Mouse (Mus musculus) MEL (cell line): Measurements from ENCODE around the gene Mblac1. TPM values are rescaled to one million over a fixed set of nuclear protein-coding genes. Genes with fewer than 3 reads are reported as not detected.

Experiments
- DNase-seq: peaks from one replicate; pipeline ENCODE4 v3.0.0; 2011; ENCODE audit warnings: low read depth, low spot score
- H3K27ac ChIP-seq: 2 replicates; pipeline ENCODE4 v1.5.1; 2012; ENCODE audit warnings: low read depth, mild to moderate bottlenecking, control low read depth, low read length, moderate library complexity; ENCODE audit not compliant: control insufficient read depth
- H3K27me3 ChIP-seq, 2 experiments: fragments of 150-350 bp in 1 of 2; sonication (generic) in 1 of 2; 2 replicates each; pipeline ENCODE4 v1.6.1; 2012; ENCODE audit warnings: low read length in 2 of 2, mild to moderate bottlenecking in 2 of 2, improper control_type of control experiment in 1 of 2, moderate library complexity in 1 of 2; ENCODE audit not compliant: insufficient read depth in 2 of 2, control insufficient read depth in 1 of 2
- H3K36me3 ChIP-seq, 2 experiments: 2 replicates each; pipeline ENCODE4 v1.6.1; 2012 to 2014; ENCODE audit warnings: low read length in 2 of 2, improper control_type of control experiment in 1 of 2, inconsistent platforms in 1 of 2, mild to moderate bottlenecking in 1 of 2; ENCODE audit not compliant: insufficient read depth in 2 of 2, control insufficient read depth in 1 of 2
- H3K4me1 ChIP-seq, 2 experiments: fragments of 150-350 bp in 1 of 2; sonication (generic) in 1 of 2; 2 replicates each; pipeline ENCODE4 v1.6.1; 2012; ENCODE audit warnings: low read length in 2 of 2, improper control_type of control experiment in 1 of 2, mild to moderate bottlenecking in 1 of 2; ENCODE audit not compliant: insufficient read depth in 2 of 2, control insufficient read depth in 1 of 2
- H3K4me3 ChIP-seq, 2 experiments: fragments of 150-350 bp in 1 of 2; sonication (generic) in 1 of 2; 2 replicates each; pipeline ENCODE4 v1.5.1; 2012; ENCODE audit warnings: low read depth in 2 of 2, low read length in 2 of 2, mild to moderate bottlenecking in 2 of 2, moderate library complexity in 2 of 2, control low read depth in 1 of 2, improper control_type of control experiment in 1 of 2; ENCODE audit not compliant: control insufficient read depth in 1 of 2, insufficient read depth in 1 of 2
- H3K79me2 ChIP-seq: 2 replicates; pipeline ENCODE4 v1.6.1; 2012; ENCODE audit warnings: mild to moderate bottlenecking, low read length, moderate library complexity; ENCODE audit not compliant: control insufficient read depth, poor library complexity, insufficient read depth
- H3K9ac ChIP-seq: 2 replicates; pipeline ENCODE4 v1.6.1; 2012; ENCODE audit warnings: low read depth, mild to moderate bottlenecking, control low read depth, low read length, moderate library complexity; ENCODE audit not compliant: control insufficient read depth, poor library complexity, severe bottlenecking
- H3K9me3 ChIP-seq: fragments of 150-350 bp; sonication (generic); replicated peaks from 2 replicates; pipeline ENCODE4 v1.6.1; 2012; ENCODE audit warnings: mild to moderate bottlenecking, low read length, improper control_type of control experiment, moderate library complexity; ENCODE audit not compliant: insufficient read depth
- CHD1 ChIP-seq: IDR thresholded peaks from 2 replicates; pipeline ENCODE4 v1.6.1; 2012; ENCODE audit warnings: low read depth, mild to moderate bottlenecking, inconsistent platforms, low read length, improper control_type of control experiment
- CHD2 ChIP-seq: IDR thresholded peaks from 2 replicates; pipeline ENCODE4 v1.6.1; 2011; ENCODE audit warnings: low read length, improper control_type of control experiment
- ELF1 ChIP-seq: IDR thresholded peaks from 2 replicates; pipeline ENCODE4 v1.6.1; 2014; ENCODE audit warnings: low read depth, mild to moderate bottlenecking, inconsistent platforms, low read length, improper control_type of control experiment, moderate library complexity
- EP300 ChIP-seq, 2 experiments: IDR thresholded peaks; 2 replicates each; pipeline ENCODE4 v1.6.1; 2011; ENCODE audit warnings: improper control_type of control experiment in 2 of 2, low read length in 2 of 2, low read depth in 1 of 2, mild to moderate bottlenecking in 1 of 2
- HCFC1 ChIP-seq: IDR thresholded peaks from 2 replicates; pipeline ENCODE4 v1.6.1; 2012; ENCODE audit warnings: low read depth, mild to moderate bottlenecking, inconsistent platforms, low read length, improper control_type of control experiment, moderate library complexity
- JUND ChIP-seq: IDR thresholded peaks from 2 replicates; pipeline ENCODE4 v1.6.1; 2011; ENCODE audit warnings: low read depth, mild to moderate bottlenecking, improper control_type of control experiment, low read length
- KAT2A ChIP-seq: conservative IDR thresholded peaks from 2 replicates; pipeline ENCODE4 v1.6.1; 2012; ENCODE audit warnings: low read depth, low read length, improper control_type of control experiment, inconsistent platforms
- MAX ChIP-seq: IDR thresholded peaks from 2 replicates; pipeline ENCODE4 v1.6.1; 2011; ENCODE audit warnings: low read length, improper control_type of control experiment
- MEF2A ChIP-seq: IDR thresholded peaks from 2 replicates; pipeline ENCODE4 v1.6.1; 2014; ENCODE audit warnings: low read depth, mild to moderate bottlenecking, inconsistent platforms, low read length, improper control_type of control experiment; ENCODE audit not compliant: poor library complexity, insufficient replicate concordance, severe bottlenecking; ENCODE audit errors: extremely low read depth
- MYB ChIP-seq: IDR thresholded peaks from 2 replicates; pipeline ENCODE4 v1.6.1; 2011; ENCODE audit warnings: mild to moderate bottlenecking, low read depth, low read length, improper control_type of control experiment
- NELFE ChIP-seq: IDR thresholded peaks from 2 replicates; pipeline ENCODE4 v1.6.1; 2011; ENCODE audit warnings: low read depth, low read length, improper control_type of control experiment
- NRF1 ChIP-seq: IDR thresholded peaks from 2 replicates; pipeline ENCODE4 v1.6.1; 2014; ENCODE audit warnings: low read depth, mild to moderate bottlenecking, inconsistent platforms, low read length, improper control_type of control experiment, moderate library complexity; ENCODE audit not compliant: poor library complexity, insufficient read depth, severe bottlenecking
- POLR2A ChIP-seq, 2 experiments: IDR thresholded peaks; 2 replicates each; pipeline ENCODE4 v1.6.1; 2011 to 2012; ENCODE audit warnings: low read length in 2 of 2, mild to moderate bottlenecking in 2 of 2, control low read depth in 1 of 2, improper control_type of control experiment in 1 of 2, low read depth in 1 of 2, moderate library complexity in 1 of 2; ENCODE audit not compliant: control insufficient read depth in 1 of 2, insufficient read depth in 1 of 2, poor library complexity in 1 of 2
- POLR2AphosphoS2 ChIP-seq: IDR thresholded peaks from 2 replicates; pipeline ENCODE4 v1.6.1; 2011; ENCODE audit warnings: low read length, improper control_type of control experiment
- POLR2AphosphoS5 ChIP-seq: IDR thresholded peaks from 2 replicates; pipeline ENCODE4 v1.6.1; 2012; ENCODE audit warnings: low read depth, borderline replicate concordance, mild to moderate bottlenecking, inconsistent platforms, low read length, moderate library complexity, mixed read lengths
- SIN3A ChIP-seq: IDR thresholded peaks from 2 replicates; pipeline ENCODE4 v1.6.1; 2012; ENCODE audit warnings: low read length, improper control_type of control experiment, inconsistent platforms
- SMC3 ChIP-seq: IDR thresholded peaks from 2 replicates; pipeline ENCODE4 v1.6.1; 2011; ENCODE audit warnings: low read depth, low read length, improper control_type of control experiment
- TAL1 ChIP-seq: IDR thresholded peaks from 2 replicates; pipeline ENCODE4 v1.6.1; 2012; ENCODE audit warnings: mild to moderate bottlenecking, inconsistent platforms, low read length, moderate library complexity, mixed read lengths
- TBP ChIP-seq: IDR thresholded peaks from 2 replicates; pipeline ENCODE4 v1.8.0; 2011; ENCODE audit warnings: low read depth, low read length, improper control_type of control experiment
- USF1 ChIP-seq: IDR thresholded peaks from 2 replicates; pipeline ENCODE4 v1.6.1; 2014; ENCODE audit warnings: low read depth, mild to moderate bottlenecking, inconsistent platforms, low read length, improper control_type of control experiment, moderate library complexity
- ZC3H11A ChIP-seq: IDR thresholded peaks from 2 replicates; pipeline ENCODE4 v1.6.1; 2012; ENCODE audit warnings: low read depth, mild to moderate bottlenecking, inconsistent platforms, low read length, improper control_type of control experiment
- ZKSCAN1 ChIP-seq: IDR thresholded peaks from 2 replicates; pipeline ENCODE4 v1.6.1; 2012; ENCODE audit warnings: low read depth, mild to moderate bottlenecking, inconsistent platforms, low read length, improper control_type of control experiment, moderate library complexity
- ZMIZ1 ChIP-seq: IDR thresholded peaks from 2 replicates; pipeline ENCODE4 v1.6.1; 2012; ENCODE audit warnings: low read depth, mild to moderate bottlenecking, inconsistent platforms, low read length, improper control_type of control experiment, moderate library complexity
- ZNF384 ChIP-seq: IDR thresholded peaks from 2 replicates; pipeline ENCODE4 v1.6.1; 2012; ENCODE audit warnings: low read depth, mild to moderate bottlenecking, inconsistent platforms, low read length, improper control_type of control experiment
- polyA plus RNA-seq, 2 experiments: library from polyadenylated mRNA; stranded (reverse) in 1 of 2; unstranded in 1 of 2; fragments of >175 nt in 1 of 2; fragments of >200 nt in 1 of 2; gene quantifications; 2 replicates each; pipeline versions ENCODE4 v1.2.1 to v1.2.4; 2012; ENCODE audit warnings: low replicate concordance in 2 of 2, low read depth in 1 of 2; ENCODE audit not compliant: insufficient read length in 2 of 2, insufficient read depth in 1 of 2, missing spikeins in 1 of 2
- total RNA-seq: library from RNA; depleted of rRNA; stranded (reverse); fragments of 300-350 nt; gene quantifications from 2 replicates; pipeline ENCODE4 v1.2.3, GENCODE M21; 2012

The Mblac1 gene
- total and polyA plus RNA-seq, 3 experiments, result 5.0 to 5.7 TPM; not detected in 1

DNA sequence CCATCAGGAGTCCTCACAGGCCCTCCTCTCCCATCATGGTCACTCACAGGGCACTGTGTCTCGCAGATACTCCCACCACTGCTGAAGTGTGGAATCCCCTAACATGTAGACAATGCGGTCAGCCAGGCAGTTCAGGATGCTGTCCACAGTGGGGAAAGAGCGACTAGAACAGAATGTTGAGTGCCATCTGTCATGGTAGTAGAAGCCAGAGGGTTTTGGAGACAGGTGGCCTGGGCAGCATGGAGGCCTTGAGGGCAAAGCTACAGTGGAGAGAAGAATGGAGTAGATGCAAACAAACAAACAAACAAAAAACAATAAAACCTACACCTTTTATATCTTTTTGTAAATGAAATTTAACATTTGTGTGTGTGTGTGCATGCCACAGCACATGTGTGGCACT lies 8.0 kb downstream of the Mblac1 start:
- H3K4me1 ChIP-seq, result no peaks in the 10 kb centered on the region
- no peaks in the 10 kb centered on the region; a peak in 1 of 4 replicates for H3K36me3 ChIP-seq
- TF ChIP-seq MEF2A, result no peak
- TF ChIP-seq ZC3H11A, result no peak
- no peak for TF ChIP-seq JUND
- no peak for TF ChIP-seq TBP
- no peak for TF ChIP-seq EP300 (IDR thresholded peaks at IDR 0.05; ENCODE audit: low read depth in 1 of 2, low read length in 2 of 2)
- no peak for TF ChIP-seq SIN3A
- no peak for TF ChIP-seq POLR2A (IDR thresholded peaks at IDR 0.05; ENCODE audit: control insufficient read depth in 1 of 2, insufficient read depth in 1 of 2, low read depth in 1 of 2, low read length in 2 of 2, poor library complexity in 1 of 2)
- no peak for TF ChIP-seq NRF1
- TF ChIP-seq, all 39 proteins: peak for 0
- DNase-seq, result no peak
- Histone ChIP-seq H3K9me3 (no peaks in the 10 kb centered on the region), H3K27me3 (no peaks in the 10 kb centered on the region), H3K9ac (no peak overlapping the region), H3K79me2 (no peaks in the 10 kb centered on the region), H3K27ac (no peak overlapping the region), H3K4me3 (no peak overlapping the region)

- Histone ChIP-seq H3K4me1 (no peaks in the 10 kb centered on the region), H3K79me2 (no peaks in the 10 kb centered on the region)
These were observed 13.1 kb downstream of the Mblac1 start for GRCm38 (mm10) chr5:138207253-138207652.

DNA sequence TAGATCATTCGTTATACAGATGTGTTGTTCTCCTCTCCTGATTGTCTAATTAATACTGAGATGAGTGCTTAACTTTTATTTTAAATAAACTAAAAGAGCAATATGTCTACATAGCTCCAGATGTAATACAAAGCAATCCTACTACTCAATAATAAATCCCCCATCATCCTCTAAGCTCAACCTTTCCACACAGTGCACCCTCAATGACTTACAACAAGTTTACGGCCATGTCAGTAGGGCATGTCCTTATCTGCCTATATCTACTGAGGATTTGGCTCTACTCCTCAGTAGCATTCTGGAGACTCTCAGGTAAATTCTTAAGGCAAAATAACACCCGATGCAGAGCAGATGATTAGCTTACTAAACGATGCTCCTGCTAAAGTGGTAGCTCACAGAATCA lies 13.8 kb downstream of the Mblac1 start:
- no peaks in the 10 kb centered on the region for H3K4me1 ChIP-seq
- H3K9me3 ChIP-seq, result no peaks in the 10 kb centered on the region
- no peaks in the 10 kb centered on the region for H3K79me2 ChIP-seq
- no peak overlapping the region for H3K9ac ChIP-seq
- TF ChIP-seq HCFC1, result no peak
- no peak for TF ChIP-seq TAL1
- no peak for TF ChIP-seq ELF1
- TF ChIP-seq ZC3H11A, result no peak
- TF ChIP-seq MAX, result no peak
- H3K4me3 ChIP-seq, result no peak overlapping the region
- DNase-seq, result no peak
- H3K27ac ChIP-seq, result no peak overlapping the region
- no peaks in the 10 kb centered on the region for H3K36me3 ChIP-seq
- no peaks in the 10 kb centered on the region for H3K27me3 ChIP-seq

More at GRCm38 (mm10) chr5:138207253-138207652, 13.1 kb downstream of the Mblac1 start:
- Histone ChIP-seq H3K36me3 (no peaks in the 10 kb centered on the region), H3K9ac (no peak overlapping the region), H3K27me3 (no peaks in the 10 kb centered on the region), H3K4me3 (no peak overlapping the region), H3K9me3 (no peaks in the 10 kb centered on the region), H3K27ac (no peak overlapping the region)
- TF ChIP-seq HCFC1, result no peak
- TF ChIP-seq POLR2AphosphoS5, result no peak
- no peak for TF ChIP-seq ZNF384
- TF ChIP-seq JUND, result no peak
- TF ChIP-seq TAL1, result no peak
- TF ChIP-seq POLR2AphosphoS2, result no peak
- TF ChIP-seq NRF1, result no peak
- no peak for TF ChIP-seq ZC3H11A
- no peak for TF ChIP-seq CHD2
- no peak for TF ChIP-seq SMC3
- no peak for TF ChIP-seq NELFE
- no peak for TF ChIP-seq SIN3A
- TF ChIP-seq CHD1, result no peak
- no peak for TF ChIP-seq ZKSCAN1
- TF ChIP-seq KAT2A, result no peak
- no peak for TF ChIP-seq MAX
- no peak for TF ChIP-seq ZMIZ1
- no peak for TF ChIP-seq USF1
- TF ChIP-seq MYB, result no peak
- DNase-seq, result no peak
